Mouse (Mus musculus): ENCODE measurements around the gene Atad2b. TPM values are rescaled to one million over a fixed set of nuclear protein-coding genes. Genes with fewer than 3 reads are reported as not detected.

The Atad2b gene
- total and polyA plus RNA-seq, 2 experiments = 5.3 to 12.5 TPM

- no peaks in the 10 kb centered on the region for H3K79me2 ChIP-seq (ENCODE audit: control insufficient read depth, insufficient read depth, low read length)
- H3K27me3 ChIP-seq (ENCODE audit: control insufficient read depth, insufficient read depth, low read length) = no peaks in the 10 kb centered on the region; the same call in 1 of the 2 replicates
- no peaks in the 10 kb centered on the region for H3K4me1 ChIP-seq (ENCODE audit: control insufficient read depth, insufficient read depth, low read length)
- no peaks in the 10 kb centered on the region for H3K36me3 ChIP-seq (ENCODE audit: control insufficient read depth, insufficient read depth, low read length)
- 87% methylated on average over 3 of the region's 3 CpGs for WGBS
- H3K4me3 ChIP-seq (ENCODE audit: insufficient read depth, low read depth, low read length) = no peak overlapping the region
- no peak overlapping the region for H3K9ac ChIP-seq (ENCODE audit: low read depth, low read length)
- DNase-seq (ENCODE audit: extremely low read depth, low read depth, low spot score) = no peak
- H3K27ac ChIP-seq (replicated peaks; ENCODE audit: insufficient read depth, low read depth, low read length) = no peak overlapping the region
- TF ChIP-seq CTCF (IDR thresholded peaks at IDR 0.05; ENCODE audit: low read depth, low read length) (no peak), POLR2A (IDR thresholded peaks at IDR 0.05; ENCODE audit: extremely low read depth, insufficient read depth, low read length) (no peak)
Observed at GRCm38 (mm10) chr12:5070131-5070530, 153.0 kb downstream of the Atad2b start.

DNA sequence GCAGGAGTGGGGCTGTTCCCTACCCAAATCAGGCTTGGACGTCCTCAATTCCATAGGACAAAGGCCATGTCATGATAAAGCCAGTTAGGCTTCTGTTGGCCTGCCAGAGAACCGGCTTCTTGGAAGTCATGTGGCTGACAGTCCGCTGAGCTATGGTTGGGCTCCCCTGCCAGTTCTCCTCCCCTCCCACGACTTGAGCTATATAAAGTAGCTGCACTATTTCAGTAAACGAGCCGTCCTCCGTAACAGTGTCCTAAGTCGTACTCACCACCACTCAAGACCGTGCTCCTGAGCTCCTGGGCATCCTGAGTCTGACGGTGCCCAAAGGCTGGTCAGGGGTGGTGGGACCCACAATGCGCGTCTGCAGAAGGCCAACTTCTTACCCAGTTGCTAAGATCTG lies 156.0 kb downstream of the Atad2b start:
- WGBS = 82% methylated on average over 12 of the region's 12 CpGs
- H3K79me2 ChIP-seq (ENCODE audit: control insufficient read depth, insufficient read depth, low read length) = no peaks in the 10 kb centered on the region
- no peaks in the 10 kb centered on the region for H3K36me3 ChIP-seq (ENCODE audit: control insufficient read depth, insufficient read depth, low read length)
- H3K9ac ChIP-seq (ENCODE audit: low read depth, low read length) = no peak overlapping the region
- H3K27me3 ChIP-seq (ENCODE audit: control insufficient read depth, insufficient read depth, low read length) = no peaks in the 10 kb centered on the region; the same call in 1 of the 2 replicates
- no peak for DNase-seq (ENCODE audit: extremely low read depth, low read depth, low spot score)
- H3K27ac ChIP-seq (replicated peaks; ENCODE audit: insufficient read depth, low read depth, low read length) = no peak overlapping the region
- H3K4me3 ChIP-seq (ENCODE audit: insufficient read depth, low read depth, low read length) = no peak overlapping the region
- H3K4me1 ChIP-seq (ENCODE audit: control insufficient read depth, insufficient read depth, low read length) = no peaks in the 10 kb centered on the region
- TF ChIP-seq CTCF (IDR thresholded peaks at IDR 0.05; ENCODE audit: low read depth, low read length) = no peak
- TF ChIP-seq POLR2A (IDR thresholded peaks at IDR 0.05; ENCODE audit: extremely low read depth, insufficient read depth, low read length) = no peak

DNA sequence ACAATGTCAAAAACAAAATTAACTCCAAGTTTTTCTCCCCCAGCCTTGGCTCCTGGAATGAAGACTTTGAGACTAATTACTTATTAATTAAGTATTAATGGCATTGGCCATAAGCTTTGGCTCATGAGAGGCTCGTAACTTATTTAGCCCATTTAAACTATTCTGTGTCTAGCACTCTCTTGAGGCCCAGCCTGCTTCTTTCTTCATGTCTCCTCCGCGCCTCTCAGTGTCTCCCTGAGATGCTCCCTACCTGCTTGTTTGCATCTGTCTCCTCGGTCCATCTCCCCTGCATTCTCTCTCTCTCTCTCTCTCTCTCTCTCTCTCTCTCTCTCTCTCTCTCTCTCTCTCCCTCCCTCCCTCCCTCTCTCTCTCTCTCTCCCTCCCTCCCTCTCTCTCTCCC lies 164.3 kb downstream of the Atad2b start:
- H3K4me1 ChIP-seq (ENCODE audit: control insufficient read depth, insufficient read depth, low read length) = no peaks in the 10 kb centered on the region
- H3K9ac ChIP-seq (ENCODE audit: low read depth, low read length) = no peak overlapping the region
- H3K36me3 ChIP-seq (ENCODE audit: control insufficient read depth, insufficient read depth, low read length) = no peaks in the 10 kb centered on the region
- no peak overlapping the region for H3K4me3 ChIP-seq (ENCODE audit: insufficient read depth, low read depth, low read length)
- no peak for DNase-seq (ENCODE audit: extremely low read depth, low read depth, low spot score)
- WGBS = 86% methylated on average over 4 of the region's 4 CpGs
- H3K27me3 ChIP-seq (ENCODE audit: control insufficient read depth, insufficient read depth, low read length) = no peaks in the 10 kb centered on the region
- no peak overlapping the region for H3K27ac ChIP-seq (replicated peaks; ENCODE audit: insufficient read depth, low read depth, low read length)
- TF ChIP-seq POLR2A (IDR thresholded peaks at IDR 0.05; ENCODE audit: extremely low read depth, insufficient read depth, low read length) = no peak
- no peak for TF ChIP-seq CTCF (IDR thresholded peaks at IDR 0.05; ENCODE audit: low read depth, low read length)
- no peaks in the 10 kb centered on the region for H3K79me2 ChIP-seq (ENCODE audit: control insufficient read depth, insufficient read depth, low read length)

- Histone ChIP-seq H3K9ac (ENCODE audit: low read depth, low read length) (no peak overlapping the region), H3K4me1 (ENCODE audit: control insufficient read depth, insufficient read depth, low read length) (0 out of 2 replicates have a peak, but pooled peaks cover 4% of the 10 kb centered on the region), H3K4me3 (ENCODE audit: insufficient read depth, low read depth, low read length) (no peak overlapping the region), H3K27me3 (ENCODE audit: control insufficient read depth, insufficient read depth, low read length) (no peaks in the 10 kb centered on the region), H3K36me3 (ENCODE audit: control insufficient read depth, insufficient read depth, low read length) (no peaks in the 10 kb centered on the region), H3K79me2 (ENCODE audit: control insufficient read depth, insufficient read depth, low read length) (no peaks in the 10 kb centered on the region), H3K27ac (replicated peaks; ENCODE audit: insufficient read depth, low read depth, low read length) (no peak overlapping the region)
- no peak for TF ChIP-seq POLR2A (IDR thresholded peaks at IDR 0.05; ENCODE audit: extremely low read depth, insufficient read depth, low read length)
- TF ChIP-seq CTCF (IDR thresholded peaks at IDR 0.05; ENCODE audit: low read depth, low read length) = no peak
- DNase-seq (ENCODE audit: extremely low read depth, low read depth, low spot score) = no peak
- WGBS = 94% methylated on average over 5 of the region's 5 CpGs
Observed at GRCm38 (mm10) chr12:5084714-5085113, 167.6 kb downstream of the Atad2b start.

- Histone ChIP-seq H3K4me1 (ENCODE audit: control insufficient read depth, insufficient read depth, low read length) (0 out of 2 replicates have a peak, but pooled peaks cover 4% of the 10 kb centered on the region), H3K4me3 (ENCODE audit: insufficient read depth, low read depth, low read length) (no peak overlapping the region), H3K27ac (replicated peaks; ENCODE audit: insufficient read depth, low read depth, low read length) (no peak overlapping the region), H3K27me3 (ENCODE audit: control insufficient read depth, insufficient read depth, low read length) (no peaks in the 10 kb centered on the region), H3K79me2 (ENCODE audit: control insufficient read depth, insufficient read depth, low read length) (no peaks in the 10 kb centered on the region), H3K9ac (ENCODE audit: low read depth, low read length) (no peak overlapping the region), H3K36me3 (ENCODE audit: control insufficient read depth, insufficient read depth, low read length) (no peaks in the 10 kb centered on the region)
- WGBS = 49% methylated on average over 10 of the region's 10 CpGs
- peak; percentile 10 for DNase-seq (ENCODE audit: extremely low read depth, low read depth, low spot score)
- TF ChIP-seq POLR2A (IDR thresholded peaks at IDR 0.05; ENCODE audit: extremely low read depth, insufficient read depth, low read length) = no peak
- TF ChIP-seq CTCF (IDR thresholded peaks at IDR 0.05; ENCODE audit: low read depth, low read length) = no peak
Observed at GRCm38 (mm10) chr12:5087787-5088519, 170.8 kb downstream of the Atad2b start.

DNA sequence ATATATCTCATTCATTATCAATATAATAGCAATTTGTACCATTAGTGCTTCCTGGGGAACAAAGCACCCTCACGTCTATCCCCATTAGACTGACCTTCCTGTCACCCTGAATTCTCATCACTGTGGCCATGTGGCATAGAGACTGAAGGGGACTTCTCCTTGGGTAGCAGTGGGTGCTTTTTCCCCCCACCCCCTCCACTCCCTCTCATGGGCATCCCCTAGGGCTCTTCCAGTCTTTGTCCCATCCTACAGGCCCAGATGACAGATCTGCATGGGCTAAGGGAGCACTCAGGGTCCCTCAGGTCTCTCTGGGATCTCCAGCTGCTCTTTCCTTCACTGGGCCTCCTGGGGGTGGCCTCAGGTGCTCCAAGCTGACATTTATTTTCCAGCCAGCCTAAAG lies 171.5 kb downstream of the Atad2b start:
- H3K27ac ChIP-seq (replicated peaks; ENCODE audit: insufficient read depth, low read depth, low read length) = no peak overlapping the region
- H3K9ac ChIP-seq (ENCODE audit: low read depth, low read length) = no peak overlapping the region
- no peaks in the 10 kb centered on the region for H3K79me2 ChIP-seq (ENCODE audit: control insufficient read depth, insufficient read depth, low read length)
- DNase-seq (ENCODE audit: extremely low read depth, low read depth, low spot score) = no peak
- H3K27me3 ChIP-seq (ENCODE audit: control insufficient read depth, insufficient read depth, low read length) = no peaks in the 10 kb centered on the region
- H3K4me1 ChIP-seq (ENCODE audit: control insufficient read depth, insufficient read depth, low read length) = 0 out of 2 replicates have a peak, but pooled peaks cover 4% of the 10 kb centered on the region
- TF ChIP-seq POLR2A (IDR thresholded peaks at IDR 0.05; ENCODE audit: extremely low read depth, insufficient read depth, low read length) (no peak), CTCF (IDR thresholded peaks at IDR 0.05; ENCODE audit: low read depth, low read length) (no peak)
- H3K4me3 ChIP-seq (ENCODE audit: insufficient read depth, low read depth, low read length) = no peak overlapping the region
- H3K36me3 ChIP-seq (ENCODE audit: control insufficient read depth, insufficient read depth, low read length) = no peaks in the 10 kb centered on the region
- 61% methylated on average over 1 of the region's 1 CpGs for WGBS

Other genes starting within 250 kb of the Atad2b start
- 0.28 and 0.67 TPM in 2 replicates for gene Fam228a, start 178.9 kb upstream of the Atad2b start, total RNA-seq (2014; rRNA removed)
- 0.15 and 0.17 TPM in 2 replicates for gene Fam228a, start 178.9 kb upstream of the Atad2b start, polyA plus RNA-seq (2012; rRNA removed)
- gene Pfn4, start 148.3 kb upstream of the Atad2b start, total RNA-seq (2014; rRNA removed) = 0.37 and 0.60 TPM in 2 replicates
- gene Pfn4, start 148.3 kb upstream of the Atad2b start, polyA plus RNA-seq (2012; rRNA removed) = 0.27 and 0.40 TPM in 2 replicates
- gene Fam228b, start 148.1 kb upstream of the Atad2b start, total RNA-seq (2014; rRNA removed) = 1.8 and 1.9 TPM in 2 replicates
- 0.81 and 0.87 TPM in 2 replicates for gene Fam228b, start 148.1 kb upstream of the Atad2b start, polyA plus RNA-seq (2012; rRNA removed)
- 64.2 and 67.3 TPM in 2 replicates for gene Sf3b6, start 99.8 kb upstream of the Atad2b start, total RNA-seq (2014; rRNA removed)
- 14.3 and 24.2 TPM in 2 replicates for gene Sf3b6, start 99.8 kb upstream of the Atad2b start, polyA plus RNA-seq (2012; rRNA removed)
- 0.13 and 0.55 TPM in 2 replicates for gene Fkbp1b, start 75.8 kb upstream of the Atad2b start, total RNA-seq (2014; rRNA removed)
- gene Fkbp1b, start 75.8 kb upstream of the Atad2b start, polyA plus RNA-seq (2012; rRNA removed) = 0.25 and 0.80 TPM in 2 replicates
- gene Wdcp, start 74.0 kb upstream of the Atad2b start, total RNA-seq (2014; rRNA removed) = 7.9 and 8.0 TPM in 2 replicates
- 7.4 and 8.4 TPM in 2 replicates for gene Wdcp, start 74.0 kb upstream of the Atad2b start, polyA plus RNA-seq (2012; rRNA removed)
- gene Mfsd2b, start 43.0 kb upstream of the Atad2b start, total RNA-seq (2014; rRNA removed) = 0.13 and 0.18 TPM in 2 replicates
- 0.17 and 0.39 TPM in 2 replicates for gene Mfsd2b, start 43.0 kb upstream of the Atad2b start, polyA plus RNA-seq (2012; rRNA removed)
- gene Ubxn2a, start 9.6 kb upstream of the Atad2b start, total RNA-seq (2014; rRNA removed) = 15.6 and 18.7 TPM in 2 replicates
- 3.2 and 3.4 TPM in 2 replicates for gene Ubxn2a, start 9.6 kb upstream of the Atad2b start, polyA plus RNA-seq (2012; rRNA removed)

All from liver, adult 2 months (tissue).